Mouse (Mus musculus) kidney, postnatal 36 days (tissue): ENCODE results near the gene Susd4.
A peak's percentile ranks its signal among the peaks of the same experiment; 100 is the strongest.

ENCODE experiments used
- DNase-seq, 2 experiments: peaks; one replicate each; pipeline ENCODE4 v3.0.0; 2021 to 2022; ENCODE audit warnings: mixed read lengths in 2 of 2

The Susd4 gene

GRCm38 (mm10) chr1:182861671-182862358, 98.2 kb downstream of the Susd4 start:
- no peak for DNase-seq

GRCm38 (mm10) chr1:182863396-182863795, 99.7 kb downstream of the Susd4 start:
- peak; percentile 25 to 44 for DNase-seq

- no peak for DNase-seq
Observed at GRCm38 (mm10) chr1:182867886-182868285, 104.2 kb downstream of the Susd4 start.

- peak; percentile 8 to 64 for DNase-seq
Observed at GRCm38 (mm10) chr1:182868432-182869113, 104.9 kb downstream of the Susd4 start.

DNA sequence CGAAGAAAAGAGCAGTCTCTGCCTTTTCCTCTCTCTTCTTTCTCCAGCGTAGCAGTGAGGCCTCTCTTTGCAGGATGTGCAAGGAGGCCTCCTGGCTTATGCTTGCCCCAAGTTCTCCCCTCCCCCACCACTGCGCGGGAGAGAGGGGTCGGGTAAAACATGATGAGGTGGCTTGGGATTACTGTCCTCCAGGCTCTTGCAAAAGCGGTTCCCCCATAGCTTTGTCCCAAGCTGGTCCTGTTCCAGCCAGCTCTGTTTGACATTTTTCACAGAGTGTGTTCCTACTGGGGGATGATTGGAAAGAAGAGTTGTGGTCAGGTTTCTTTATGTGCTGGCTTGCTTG, 105.4 kb downstream of the Susd4 start:
- no peak for DNase-seq

DNA sequence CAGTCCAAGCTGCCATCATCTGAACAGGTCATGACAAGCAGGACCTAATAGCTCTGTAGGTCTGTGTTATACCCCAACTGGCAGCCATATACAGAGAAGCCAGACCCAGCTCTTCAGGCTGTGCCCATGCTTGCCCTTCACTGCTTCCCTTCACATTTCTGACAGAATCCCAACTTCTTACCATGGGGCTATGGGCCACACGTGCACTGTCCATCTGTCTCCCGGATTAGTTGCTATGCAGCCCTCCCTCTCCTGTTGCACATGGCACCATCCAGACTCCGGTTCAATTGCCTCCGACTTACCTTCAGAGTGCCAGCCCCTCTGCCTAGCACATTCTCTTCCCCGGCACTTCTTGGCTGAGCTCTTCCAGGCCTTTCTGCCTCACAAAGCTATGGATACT, 114.5 kb downstream of the Susd4 start:
- DNase-seq, result no peak

GRCm38 (mm10) chr1:182878719-182879118, 115.1 kb downstream of the Susd4 start:
- no peak for DNase-seq

DNA sequence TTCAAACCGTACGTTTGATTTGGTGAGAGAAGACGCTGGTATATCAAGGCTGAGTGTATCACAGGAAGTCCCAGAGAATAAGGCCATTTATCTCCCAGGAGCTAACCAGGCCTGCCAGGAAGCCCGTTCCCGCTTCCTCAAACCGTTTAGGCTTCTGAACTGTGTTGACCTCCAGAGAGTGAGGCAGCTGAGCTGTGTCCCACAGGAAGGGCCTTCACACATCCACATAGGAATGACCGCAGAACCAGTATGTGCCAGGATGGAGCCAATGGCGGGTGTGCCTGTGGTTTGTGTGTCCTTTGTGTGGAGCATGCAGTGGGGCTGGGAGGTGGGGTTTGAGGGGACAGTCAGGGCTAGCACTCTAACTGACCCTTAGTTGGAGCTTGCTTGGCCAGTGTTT, 117.6 kb downstream of the Susd4 start:
- DNase-seq, result no peak

DNA sequence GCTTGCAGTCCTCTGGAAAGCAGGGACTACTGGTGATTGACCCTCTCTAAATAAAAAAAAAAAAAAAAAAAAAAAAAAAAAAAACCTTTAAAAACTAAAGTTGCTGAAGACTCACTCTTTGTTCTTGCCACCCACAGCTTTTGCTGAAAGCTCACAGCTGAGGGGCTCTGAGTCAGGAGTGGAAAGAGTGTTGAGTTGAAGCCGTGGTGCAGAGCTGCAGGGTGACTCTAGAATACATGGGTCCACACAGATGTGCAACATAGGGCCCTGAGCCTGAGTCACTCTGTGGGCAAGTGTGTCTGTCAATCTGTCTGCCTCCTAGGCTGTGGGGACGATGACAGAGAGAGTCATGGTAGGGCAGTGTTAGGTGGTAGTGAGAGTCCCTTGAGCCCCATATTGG, 119.0 kb downstream of the Susd4 start:
- DNase-seq, result no peak

GRCm38 (mm10) chr1:182895698-182896097, 132.0 kb downstream of the Susd4 start:
- DNase-seq, result peak; percentile 39 to 85

GRCm38 (mm10) chr1:182897071-182897470, 133.4 kb downstream of the Susd4 start:
- no peak for DNase-seq

- no peak for DNase-seq
Observed at GRCm38 (mm10) chr1:182897506-182898138, 134.0 kb downstream of the Susd4 start.

DNA sequence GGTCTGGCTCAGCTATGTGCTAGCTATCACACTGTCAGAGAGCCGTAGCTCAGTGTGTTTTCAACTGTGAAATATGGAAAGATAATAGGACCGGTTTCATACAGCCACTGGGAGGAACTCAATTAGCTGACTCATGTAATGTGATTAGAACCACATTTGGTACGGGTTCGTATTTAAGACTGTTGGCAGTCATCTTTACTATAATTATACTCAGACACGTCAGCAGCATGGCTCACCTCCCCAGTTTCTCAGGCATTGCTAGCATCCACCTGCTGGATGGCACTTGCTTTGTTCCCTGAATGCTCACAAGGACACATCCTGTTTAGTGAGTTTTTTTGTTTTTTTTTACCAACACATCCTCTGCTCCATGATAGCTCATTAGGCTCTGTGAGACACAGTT, 138.4 kb downstream of the Susd4 start:
- DNase-seq, result no peak

DNA sequence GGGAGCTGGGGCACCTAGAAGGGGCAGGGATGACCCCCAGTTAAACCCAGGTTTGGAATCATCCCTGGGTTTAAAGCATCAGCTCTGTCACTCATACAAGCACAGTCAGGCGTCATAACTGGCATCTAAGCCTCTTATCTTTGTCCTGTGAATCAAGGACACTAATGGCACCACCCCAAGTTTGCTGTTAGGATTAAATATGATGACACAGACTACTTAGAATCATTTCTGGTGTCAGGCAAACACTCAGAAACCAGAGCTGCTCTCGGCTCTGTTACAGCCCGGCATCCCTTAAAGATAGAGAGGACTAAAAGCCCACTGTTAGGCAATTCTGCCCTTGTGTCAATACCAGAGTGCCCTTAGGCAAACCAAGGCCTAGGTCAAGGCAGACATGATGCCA, 139.2 kb downstream of the Susd4 start:
- DNase-seq, result no peak

DNA sequence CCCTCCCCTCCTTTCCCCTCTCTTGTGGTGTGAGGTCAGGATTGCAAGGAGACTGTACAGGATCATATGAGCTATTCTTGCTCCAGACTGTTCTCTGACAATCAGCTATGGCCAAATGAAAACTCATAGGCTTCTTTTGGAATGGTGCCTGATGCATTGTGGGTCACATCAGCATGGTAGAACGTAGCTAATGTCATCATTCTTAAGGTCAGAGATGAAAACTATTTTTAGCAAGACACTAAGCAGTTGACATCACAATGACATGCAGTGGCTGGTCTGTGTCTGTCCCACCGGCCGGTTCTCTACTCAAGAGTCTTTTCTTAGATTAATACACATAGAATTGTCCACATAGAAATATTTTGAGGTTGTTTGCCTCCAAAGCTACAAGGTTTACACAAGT, 142.0 kb downstream of the Susd4 start:
- no peak for DNase-seq

DNA sequence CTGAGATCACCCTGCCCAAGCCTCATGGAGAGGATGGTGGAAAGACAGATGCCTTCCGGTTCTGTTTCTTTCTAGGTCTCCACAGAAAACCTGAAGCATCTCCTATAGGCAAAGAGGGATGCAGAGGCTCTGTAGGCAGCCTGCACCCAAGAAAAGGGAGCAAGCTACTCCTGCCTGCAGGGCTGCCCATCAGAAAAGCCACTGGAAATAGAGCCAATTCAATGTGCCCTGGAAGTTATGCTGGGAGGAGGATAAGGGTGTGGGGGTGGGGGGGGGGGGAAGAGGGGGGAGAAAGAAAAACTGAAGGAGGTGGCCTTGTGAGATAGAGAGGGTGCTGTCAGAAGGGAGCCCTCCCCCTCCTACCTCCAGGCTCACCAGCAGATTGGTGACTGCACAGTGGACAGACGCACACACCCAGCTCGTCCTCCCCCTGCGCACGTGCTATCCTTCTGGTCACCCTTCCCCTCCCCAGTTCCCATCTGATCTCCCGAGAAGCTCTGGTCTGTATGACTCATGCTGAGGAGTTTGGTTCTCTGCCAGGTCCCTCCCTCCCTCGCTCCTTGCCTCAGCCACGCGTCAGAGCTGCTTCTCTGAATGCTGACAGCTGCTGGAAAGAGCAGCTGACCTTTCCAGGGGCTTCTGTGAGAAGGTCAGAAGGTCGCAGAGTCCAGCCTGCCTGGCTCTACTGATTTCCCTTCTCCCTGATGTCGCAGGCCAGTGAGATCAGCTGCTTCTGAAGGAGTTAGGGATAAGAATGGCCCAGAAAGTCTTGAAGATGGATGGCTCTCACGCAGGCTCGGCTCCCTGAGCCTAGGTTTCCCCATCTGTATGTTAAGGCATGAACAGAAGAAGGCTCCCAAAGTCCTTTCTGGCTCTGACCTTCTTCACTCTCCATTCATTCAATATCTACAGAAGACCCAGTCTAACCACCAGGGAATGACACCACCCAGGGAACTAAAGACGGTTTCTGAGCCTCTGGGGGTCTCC, 144.7 kb downstream of the Susd4 start:
- DNase-seq, result peak; percentile 90 to 94

DNA sequence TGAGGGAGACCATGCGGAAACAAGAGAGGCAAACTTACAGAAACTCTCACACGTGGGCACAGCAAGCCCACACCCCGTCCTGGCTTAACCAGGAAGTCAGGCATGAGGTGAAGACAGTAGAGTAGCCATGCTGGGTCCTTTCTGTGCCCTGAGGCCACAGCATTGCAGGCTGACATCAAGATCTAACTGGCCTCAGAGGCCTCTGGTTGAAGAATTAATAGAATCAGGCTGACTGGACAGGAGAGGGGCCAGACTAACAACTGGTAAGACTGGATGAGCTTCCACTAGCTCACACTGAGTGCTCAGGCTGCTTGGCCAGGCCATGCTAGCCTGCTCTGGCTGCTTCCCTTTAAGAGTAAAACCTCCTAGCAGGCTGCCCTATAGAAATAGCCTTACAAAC, 145.4 kb downstream of the Susd4 start:
- DNase-seq, result no peak

- DNase-seq, result no peak
Observed at GRCm38 (mm10) chr1:182909596-182909995, 145.9 kb downstream of the Susd4 start.

- DNase-seq, result no peak
Observed at GRCm38 (mm10) chr1:182912591-182912990, 148.9 kb downstream of the Susd4 start.

GRCm38 (mm10) chr1:182914121-182914908, 150.7 kb downstream of the Susd4 start:
- no peak for DNase-seq

DNA sequence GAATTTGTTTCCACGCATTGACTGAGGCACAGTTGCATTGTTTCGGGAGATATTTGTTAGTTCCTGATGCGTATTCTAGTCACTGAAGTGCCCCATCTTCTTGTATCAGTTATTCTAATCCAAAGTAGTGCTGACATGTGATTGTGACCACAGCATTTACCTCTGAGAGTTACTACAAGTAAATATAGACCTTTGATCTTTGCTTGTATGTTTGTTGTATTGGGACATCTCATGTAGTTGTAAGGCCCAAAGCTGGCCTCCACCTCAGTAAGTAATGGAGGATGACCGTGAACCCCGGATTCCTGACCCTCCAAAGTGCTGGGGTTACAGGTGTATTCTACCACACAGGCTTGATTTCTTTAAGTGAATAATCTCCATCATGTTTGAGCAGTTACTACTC, 152.5 kb downstream of the Susd4 start:
- DNase-seq, result no peak

- no peak for DNase-seq
Observed at GRCm38 (mm10) chr1:182918718-182919346, 155.2 kb downstream of the Susd4 start.
